Mouse (Mus musculus): ENCODE data around the gene Rreb1. TPM values are rescaled to one million over a fixed set of nuclear protein-coding genes. Genes with fewer than 3 reads are reported as not detected.
A peak's percentile ranks its signal among the peaks of the same experiment; 100 is the strongest.

The Rreb1 gene
- total and polyA plus RNA-seq, 3 experiments, result 8.1 to 34.0 TPM; not detected in 1

DNA sequence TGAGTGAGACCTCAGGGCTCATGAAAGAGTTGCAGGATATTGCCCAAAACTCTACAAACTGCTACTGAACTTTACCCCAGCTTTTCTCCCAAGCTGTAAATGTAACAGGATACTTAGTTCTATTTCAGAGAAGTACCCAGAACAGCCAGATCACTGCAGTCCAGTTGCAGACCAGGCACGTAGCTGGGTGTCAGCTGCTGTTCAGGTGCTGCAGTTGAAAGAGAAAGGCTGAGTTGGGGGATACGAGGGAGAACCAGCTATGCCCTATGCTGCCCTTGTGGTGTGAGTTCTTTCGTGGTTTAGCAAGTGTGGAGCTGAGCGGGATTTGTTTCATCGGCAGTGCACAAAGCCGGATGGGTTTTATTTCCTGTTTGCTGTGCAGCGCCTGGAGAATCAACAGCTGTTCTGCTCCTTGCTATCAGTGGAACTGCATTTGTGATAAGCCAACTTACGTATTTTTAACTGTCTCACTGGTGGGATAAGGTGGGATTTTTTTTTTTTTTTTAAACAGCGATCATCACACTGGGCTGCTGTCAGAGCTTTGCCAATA lies 102.5 kb downstream of the Rreb1 start (continued):
- TF ChIP-seq ETS1 (IDR thresholded peaks at IDR 0.05; ENCODE audit: low read depth, low read length) (peak; percentile 100), MXI1 (IDR thresholded peaks at IDR 0.05; ENCODE audit: low read depth, low read length) (peak; percentile 76), SIN3A (IDR thresholded peaks at IDR 0.05; ENCODE audit: low read length) (peak; percentile 98), EP300 (IDR thresholded peaks at IDR 0.05; ENCODE audit: low read depth in 1 of 2, low read length in 2 of 2) (peak; percentile 98 to 99), POLR2A (IDR thresholded peaks at IDR 0.05; ENCODE audit: control insufficient read depth in 1 of 2, insufficient read depth in 1 of 2, low read depth in 1 of 2, low read length in 2 of 2, poor library complexity in 1 of 2) (peak in 1 of 2 experiments; percentile 41; a peak in 1 of 4 replicates), ZNF384 (IDR thresholded peaks at IDR 0.05; ENCODE audit: low read depth, low read length) (peak; percentile 100), CTCF (IDR thresholded peaks at IDR 0.05 in 2 of 3, conservative IDR thresholded peaks at IDR 0.05 in 1 of 3; ENCODE audit: control insufficient read depth in 1 of 3, insufficient read depth in 1 of 3, low read depth in 2 of 3, low read length in 3 of 3, poor library complexity in 1 of 3, severe bottlenecking in 1 of 3) (no peak), MYC (IDR thresholded peaks at IDR 0.05; ENCODE audit: low read depth, low read length) (peak; percentile 71), NELFE (IDR thresholded peaks at IDR 0.05; ENCODE audit: low read depth, low read length) (no peak), MAX (IDR thresholded peaks at IDR 0.05; ENCODE audit: low read length) (peak; percentile 46), BHLHE40 (IDR thresholded peaks at IDR 0.05; ENCODE audit: borderline replicate concordance, low read depth, low read length) (peak; percentile 83; the same call in 1 of the 2 replicates), ZKSCAN1 (IDR thresholded peaks at IDR 0.05; ENCODE audit: low read depth, low read length) (peak; percentile 76; the same call in 1 of the 2 replicates), USF1 (IDR thresholded peaks at IDR 0.05; ENCODE audit: low read depth, low read length) (no peak), ELF1 (IDR thresholded peaks at IDR 0.05; ENCODE audit: low read depth, low read length) (peak; percentile 58; the same call in 1 of the 2 replicates), E2F4 (IDR thresholded peaks at IDR 0.05; ENCODE audit: borderline replicate concordance, low read depth, low read length) (no peak), UBTF (IDR thresholded peaks at IDR 0.05; ENCODE audit: borderline replicate concordance, insufficient read depth, low read depth, low read length) (no peak), TBP (IDR thresholded peaks at IDR 0.05; ENCODE audit: low read depth, low read length) (peak; percentile 68), TAL1 (IDR thresholded peaks at IDR 0.05; ENCODE audit: low read length) (peak; percentile 61), MYB (IDR thresholded peaks at IDR 0.05; ENCODE audit: low read depth, low read length) (peak; percentile 96), CHD1 (IDR thresholded peaks at IDR 0.05; ENCODE audit: low read depth, low read length) (no peak; the same call in 1 of the 2 replicates), SMC3 (IDR thresholded peaks at IDR 0.05; ENCODE audit: low read depth, low read length) (no peak; the same call in 1 of the 2 replicates), CHD2 (IDR thresholded peaks at IDR 0.05; ENCODE audit: low read length) (no peak; the same call in 1 of the 2 replicates), NRF1 (IDR thresholded peaks at IDR 0.05; ENCODE audit: insufficient read depth, low read depth, low read length, poor library complexity, severe bottlenecking) (no peak), POLR2AphosphoS2 (IDR thresholded peaks at IDR 0.05; ENCODE audit: low read length) (no peak; the same call in 1 of the 2 replicates), ZC3H11A (IDR thresholded peaks at IDR 0.05; ENCODE audit: low read depth, low read length) (peak; percentile 37)
